Mouse (Mus musculus) lung, embryonic 16.5 days (tissue): ENCODE measurements around the gene Fancc. TPM values are rescaled to one million over a fixed set of nuclear protein-coding genes. Genes with fewer than 3 reads are reported as not detected.

Experiments
- ATAC-seq: fragments of 200-750 bp; cut with Nextera tagmentation; 2 replicates; pipeline ENCODE4 v1.8.0; 2017; ENCODE audit warnings: low read depth, mild to moderate bottlenecking, moderate library complexity
- H3K27ac ChIP-seq: fragments of 300-500 bp; sonication (generic); 2 replicates; pipeline ENCODE4 v1.5.1; 2014; ENCODE audit warnings: mild to moderate bottlenecking, control low read depth, low read length
- H3K27me3 ChIP-seq: fragments of 300-500 bp; sonication (generic); 2 replicates; pipeline ENCODE4 v1.6.1; 2014; ENCODE audit warnings: low read depth, low read length, mixed read lengths; ENCODE audit not compliant: control insufficient read depth, insufficient read depth
- H3K36me3 ChIP-seq: fragments of 300-500 bp; sonication (generic); 2 replicates; pipeline ENCODE4 v1.6.1; 2014; ENCODE audit warnings: low read length; ENCODE audit not compliant: control insufficient read depth, insufficient read depth
- H3K4me1 ChIP-seq: fragments of 300-500 bp; sonication (generic); replicated peaks from 2 replicates; pipeline ENCODE4 v1.6.1; 2014; ENCODE audit warnings: low read length, mixed read lengths; ENCODE audit not compliant: control insufficient read depth, insufficient read depth
- H3K4me2 ChIP-seq: fragments of 300-500 bp; sonication (generic); 2 replicates; pipeline ENCODE4 v1.6.1; 2014; ENCODE audit warnings: low read depth, low read length, control low read depth
- H3K4me3 ChIP-seq: fragments of 300-500 bp; sonication (generic); 2 replicates; pipeline ENCODE4 v1.5.1; 2014; ENCODE audit warnings: mild to moderate bottlenecking, low read length, control low read depth
- H3K9ac ChIP-seq: fragments of 300-500 bp; sonication (generic); 2 replicates; pipeline ENCODE4 v1.6.1; 2014; ENCODE audit warnings: low read length, control low read depth
- H3K9me3 ChIP-seq: fragments of 300-500 bp; sonication (generic); 2 replicates; pipeline ENCODE4 v1.6.1; 2016; ENCODE audit warnings: low read length; ENCODE audit not compliant: control insufficient read depth
- WGBS: fragments of 180-500 bp; shearing (Covaris S2); extraction: QIAGEN DNeasy Blood & Tissue Kit; methylation state at CpG from one replicate; pipeline ENCODE4 v1.1.7; 2014; 5-methylcytosine and 5-hydroxymethylcytosine counted together
- polyA plus RNA-seq: library from polyadenylated mRNA; unstranded; fragments of >200 nt; fragmentation: Nextera tagmentation; extraction: Ambion mirVana; gene quantifications from 2 replicates; pipeline ENCODE4 v1.2.1, GENCODE M21; 2015

Fancc gene
- polyA plus RNA-seq, 1 experiment from 2014 or later = 27.8 TPM

GRCm38 (mm10) chr13:63256807-63257206 lies 240.3 kb downstream of the Fancc start:
- H3K27me3 ChIP-seq = no peaks in the 10 kb centered on the region
- no peak overlapping the region for H3K9ac ChIP-seq
- ATAC-seq = peak; percentile 73
- H3K36me3 ChIP-seq = peaks cover 6% of the 10 kb centered on the region
- no peak overlapping the region for H3K4me2 ChIP-seq
- no peak overlapping the region for H3K4me3 ChIP-seq
- peak overlapping the region; percentile 47 for H3K27ac ChIP-seq
- peaks cover 68% of the 10 kb centered on the region for H3K4me1 ChIP-seq
- 41% methylated on average over 7 of the region's 7 CpGs for WGBS
- no peaks in the 10 kb centered on the region for H3K9me3 ChIP-seq

DNA sequence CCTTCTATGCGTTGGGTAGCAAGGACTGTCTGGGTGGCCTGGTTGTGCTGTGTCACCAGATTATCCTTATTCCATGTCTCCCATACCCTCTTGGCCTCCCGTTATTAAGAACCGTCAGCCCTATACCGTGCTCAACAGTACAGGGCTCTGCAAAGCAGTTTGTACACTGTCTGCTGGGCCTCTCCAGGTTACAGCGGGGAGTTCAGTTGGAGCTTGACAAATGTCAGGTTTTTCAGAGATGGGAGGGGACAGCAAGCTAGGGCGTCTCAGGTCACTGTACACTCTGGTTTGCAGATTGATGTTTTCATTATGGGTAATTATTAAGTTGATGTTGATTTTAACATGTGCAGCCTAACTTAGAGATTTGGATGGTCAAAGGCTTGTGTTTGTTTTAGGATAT lies 240.9 kb downstream of the Fancc start:
- no peaks in the 10 kb centered on the region for H3K9me3 ChIP-seq
- H3K4me3 ChIP-seq = no peak overlapping the region
- H3K27me3 ChIP-seq = no peaks in the 10 kb centered on the region
- H3K36me3 ChIP-seq = peaks cover 6% of the 10 kb centered on the region
- 63% methylated on average over 6 of the region's 6 CpGs for WGBS
- no peak overlapping the region for H3K4me2 ChIP-seq
- H3K9ac ChIP-seq = no peak overlapping the region
- ATAC-seq = no peak
- H3K27ac ChIP-seq = peak overlapping the region; percentile 51; the same call in 1 of the 2 replicates
- H3K4me1 ChIP-seq = peaks cover 70% of the 10 kb centered on the region

GRCm38 (mm10) chr13:63255519-63256011 lies 241.5 kb downstream of the Fancc start:
- no peak; the same call in 1 of the 2 replicates for ATAC-seq
- 63% methylated on average over 5 of the region's 5 CpGs for WGBS
- Histone ChIP-seq H3K4me1 (peaks cover 69% of the 10 kb centered on the region), H3K27me3 (no peaks in the 10 kb centered on the region), H3K9me3 (no peaks in the 10 kb centered on the region), H3K27ac (peak overlapping the region; percentile 29), H3K36me3 (peaks cover 6% of the 10 kb centered on the region), H3K4me2 (no peak overlapping the region), H3K9ac (no peak overlapping the region), H3K4me3 (no peak overlapping the region)

- Histone ChIP-seq H3K9me3 (no peaks in the 10 kb centered on the region), H3K27me3 (no peaks in the 10 kb centered on the region), H3K27ac (no peak overlapping the region), H3K4me1 (peaks cover 79% of the 10 kb centered on the region), H3K4me3 (no peak overlapping the region), H3K4me2 (no peak overlapping the region), H3K36me3 (peaks cover 6% of the 10 kb centered on the region), H3K9ac (no peak overlapping the region)
- WGBS = 85% methylated on average over 7 of the region's 7 CpGs
- no peak for ATAC-seq
Measured at GRCm38 (mm10) chr13:63253886-63254636, 243.0 kb downstream of the Fancc start.

DNA sequence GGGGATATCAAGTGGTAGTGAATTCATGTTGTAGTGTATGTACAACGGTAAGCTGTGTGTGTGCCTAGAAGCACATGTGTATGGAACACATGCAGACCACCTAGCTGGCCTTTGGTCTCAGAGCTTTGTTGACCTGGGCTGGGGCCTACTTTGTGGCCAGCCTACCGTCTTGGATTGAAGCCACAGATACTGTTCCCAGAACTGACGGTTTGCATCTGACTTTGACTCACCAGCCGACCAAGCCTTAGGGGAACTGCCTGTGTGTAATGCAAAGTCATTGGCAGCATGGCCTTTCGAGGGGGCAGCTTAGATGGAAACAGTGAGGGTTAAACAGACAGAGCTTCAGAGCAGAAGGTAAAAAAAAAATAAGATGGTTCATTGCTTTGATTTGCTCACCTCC lies 243.9 kb downstream of the Fancc start:
- Histone ChIP-seq H3K4me3 (no peak overlapping the region), H3K4me1 (peaks cover 72% of the 10 kb centered on the region)

DNA sequence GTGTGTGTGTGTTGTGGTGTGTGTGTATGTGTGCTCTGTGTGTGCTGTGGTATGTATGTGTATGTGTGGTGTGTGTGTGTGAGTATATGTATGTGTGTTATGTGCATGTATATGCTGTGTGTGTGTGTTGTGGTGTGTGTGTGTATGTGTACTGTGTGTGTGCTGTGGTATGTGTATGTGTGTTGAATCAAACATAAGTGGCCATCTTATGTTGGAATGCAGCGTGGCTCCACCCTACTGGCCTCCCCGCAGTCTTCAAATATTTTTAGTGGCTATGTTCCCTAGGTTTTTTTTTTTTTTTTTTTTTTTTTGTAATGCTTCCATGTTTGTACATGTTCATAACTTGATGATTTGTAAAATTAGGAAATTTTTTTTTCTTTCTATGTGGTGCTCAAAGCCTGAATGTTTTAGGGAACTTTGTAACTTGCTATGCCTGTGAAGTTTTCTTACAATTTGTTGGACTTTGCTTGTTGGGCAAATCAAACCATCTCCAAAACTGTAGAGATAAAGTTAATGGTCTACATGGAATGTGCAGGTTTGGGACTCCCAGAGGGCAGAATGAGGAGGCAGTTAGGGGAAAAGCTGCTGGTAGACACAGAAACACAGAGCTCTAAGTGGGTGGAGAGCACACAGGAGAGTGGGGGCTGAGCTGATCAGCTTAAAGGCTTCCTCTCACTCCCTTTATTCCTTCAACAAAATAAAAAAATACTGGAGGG lies 244.6 kb downstream of the Fancc start:
- Histone ChIP-seq H3K27ac (peak overlapping the region; percentile 90), H3K4me1 (peaks cover 68% of the 10 kb centered on the region)

More for the DNA sequence above, 243.9 kb downstream of the Fancc start:
- 46% methylated on average over 5 of the region's 5 CpGs for WGBS
- ATAC-seq = no peak
- no peak overlapping the region; the same call in 1 of the 2 replicates for H3K9ac ChIP-seq
- H3K27me3 ChIP-seq = no peaks in the 10 kb centered on the region
- H3K27ac ChIP-seq = peak overlapping the region; percentile 68
- H3K4me2 ChIP-seq = peak overlapping the region; percentile 4; the same call in 1 of the 2 replicates
- no peaks in the 10 kb centered on the region for H3K9me3 ChIP-seq
- peaks cover 6% of the 10 kb centered on the region for H3K36me3 ChIP-seq

DNA sequence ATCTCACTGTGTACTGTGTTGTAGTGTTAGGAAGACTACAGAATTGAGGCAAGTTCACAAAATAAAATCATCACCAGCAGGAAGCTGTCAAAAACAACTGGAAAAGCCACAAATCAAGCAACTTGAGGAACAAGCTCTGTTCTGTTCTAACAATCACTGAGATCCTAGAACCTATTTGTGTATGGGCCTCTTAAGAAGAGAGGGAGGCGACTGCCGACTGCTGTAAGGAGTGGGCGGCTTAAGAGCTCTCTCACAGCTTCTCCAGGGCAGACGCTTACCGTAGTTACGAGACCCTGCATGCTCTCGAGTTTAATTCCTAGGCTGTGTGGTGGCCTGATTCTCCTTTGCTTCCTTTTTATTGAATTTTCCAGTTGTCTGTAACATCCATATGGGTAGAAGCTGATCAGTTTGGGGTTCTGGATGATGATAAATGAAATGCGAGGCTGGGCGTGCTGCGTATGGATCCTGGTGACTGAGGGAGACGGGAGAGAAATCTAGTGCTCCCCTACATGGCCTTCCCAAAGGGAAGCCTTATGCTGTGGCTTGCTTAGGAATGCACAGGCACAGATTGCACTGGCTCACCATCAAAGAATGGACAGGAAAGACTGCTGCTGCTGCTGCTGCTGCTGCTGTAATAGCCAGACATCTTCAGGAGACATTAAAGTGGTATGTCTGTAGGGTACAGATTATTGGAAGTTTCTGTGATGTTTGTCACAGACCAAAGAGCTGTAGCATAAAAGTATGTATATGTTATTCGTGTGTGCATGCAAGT lies 245.8 kb downstream of the Fancc start:
- H3K9me3 ChIP-seq = no peaks in the 10 kb centered on the region
- 40% methylated on average over 12 of the region's 12 CpGs for WGBS
- H3K27ac ChIP-seq = peak overlapping the region; percentile 90
- H3K4me2 ChIP-seq = peak overlapping the region; percentile 33
- H3K27me3 ChIP-seq = no peaks in the 10 kb centered on the region
- peaks cover 78% of the 10 kb centered on the region for H3K4me1 ChIP-seq
- H3K4me3 ChIP-seq = peak overlapping the region; percentile 17; the same call in 1 of the 2 replicates
- peak; percentile 65 for ATAC-seq
- peak overlapping the region; percentile 49 for H3K9ac ChIP-seq
- no peaks in the 10 kb centered on the region for H3K36me3 ChIP-seq

More for the DNA sequence above, 244.6 kb downstream of the Fancc start:
- Histone ChIP-seq H3K9ac (peak overlapping the region; percentile 44), H3K27me3 (no peaks in the 10 kb centered on the region), H3K4me3 (no peak overlapping the region), H3K36me3 (peaks cover 5% of the 10 kb centered on the region), H3K9me3 (no peaks in the 10 kb centered on the region), H3K4me2 (peak overlapping the region; percentile 33)
- WGBS = 38% methylated on average over 2 of the region's 2 CpGs
- peak; percentile 39; the same call in 1 of the 2 replicates for ATAC-seq

GRCm38 (mm10) chr13:63250441-63250980 lies 246.6 kb downstream of the Fancc start:
- H3K9ac ChIP-seq = no peak overlapping the region
- H3K27ac ChIP-seq = peak overlapping the region; percentile 90; the same call in 1 of the 2 replicates
- WGBS = 79% methylated on average over 8 of the region's 8 CpGs
- H3K4me3 ChIP-seq = no peak overlapping the region
- no peak overlapping the region for H3K4me2 ChIP-seq
- H3K36me3 ChIP-seq = no peaks in the 10 kb centered on the region
- ATAC-seq = no peak
- peaks cover 79% of the 10 kb centered on the region for H3K4me1 ChIP-seq
- no peaks in the 10 kb centered on the region for H3K27me3 ChIP-seq
- no peaks in the 10 kb centered on the region for H3K9me3 ChIP-seq
